Mouse (Mus musculus) forebrain, embryonic 11.5 days (tissue): ENCODE data around the gene Sec11a. TPM values are rescaled to one million over a fixed set of nuclear protein-coding genes. Genes with fewer than 3 reads are reported as not detected.
A peak's percentile ranks its signal among the peaks of the same experiment; 100 is the strongest.

ENCODE experiments used
- ATAC-seq: fragments of 200-750 bp; cut with Nextera tagmentation; replicated peaks from 2 replicates; pipeline ENCODE4 v1.8.0; 2017; ENCODE audit warnings: moderate TSS enrichment; ENCODE audit not compliant: low FRiP score
- DNase-seq: peaks from one replicate; pipeline ENCODE4 v3.0.0-alpha.2; 2017; ENCODE audit warnings: low spot score
- H3K27ac ChIP-seq: fragments of 300-500 bp; sonication (generic); 2 replicates; pipeline ENCODE4 v1.5.1; 2014; ENCODE audit warnings: low read depth, low read length
- H3K27me3 ChIP-seq: fragments of 300-500 bp; sonication (generic); 2 replicates; pipeline ENCODE4 v1.6.1; 2014; ENCODE audit warnings: mild to moderate bottlenecking, low read length, mixed read lengths; ENCODE audit not compliant: control insufficient read depth, insufficient read depth
- H3K36me3 ChIP-seq: fragments of 300-500 bp; sonication (generic); 2 replicates; pipeline ENCODE4 v1.6.1; 2014; ENCODE audit warnings: mild to moderate bottlenecking, low read length, moderate library complexity, mixed read lengths; ENCODE audit not compliant: control insufficient read depth, insufficient read depth
- H3K4me1 ChIP-seq: fragments of 300-500 bp; sonication (generic); replicated peaks from 2 replicates; pipeline ENCODE4 v1.6.1; 2014; ENCODE audit warnings: low read length, mixed read lengths; ENCODE audit not compliant: control insufficient read depth, insufficient read depth
- H3K4me2 ChIP-seq: fragments of 300-500 bp; sonication (generic); 2 replicates; pipeline ENCODE4 v1.6.1; 2014; ENCODE audit warnings: low read depth, mild to moderate bottlenecking, low read length, moderate library complexity, mixed read lengths; ENCODE audit not compliant: severe bottlenecking
- H3K4me3 ChIP-seq: fragments of 300-500 bp; sonication (generic); 2 replicates; pipeline ENCODE4 v1.5.1; 2014; ENCODE audit warnings: low read depth, low read length
- H3K9ac ChIP-seq: fragments of 300-500 bp; sonication (generic); 2 replicates; pipeline ENCODE4 v1.6.1; 2014; ENCODE audit warnings: low read length
- H3K9me3 ChIP-seq: fragments of 300-500 bp; sonication (generic); 2 replicates; pipeline ENCODE4 v1.6.1; 2016; ENCODE audit warnings: low read length, mixed read lengths; ENCODE audit not compliant: control insufficient read depth
- WGBS: fragments of 180-500 bp; shearing (Covaris S2); extraction: QIAGEN DNeasy Blood & Tissue Kit; methylation state at CpG from one replicate; pipeline ENCODE4 v1.1.7; 2014; 5-methylcytosine and 5-hydroxymethylcytosine counted together
- polyA plus RNA-seq: library from polyadenylated mRNA; unstranded; fragments of >200 nt; fragmentation: Nextera tagmentation; extraction: Ambion mirVana; gene quantifications from 2 replicates; pipeline ENCODE4 v1.2.1, GENCODE M21; 2014

The Sec11a gene
- polyA plus RNA-seq, 1 experiment from 2014 or later = 201 TPM

DNA sequence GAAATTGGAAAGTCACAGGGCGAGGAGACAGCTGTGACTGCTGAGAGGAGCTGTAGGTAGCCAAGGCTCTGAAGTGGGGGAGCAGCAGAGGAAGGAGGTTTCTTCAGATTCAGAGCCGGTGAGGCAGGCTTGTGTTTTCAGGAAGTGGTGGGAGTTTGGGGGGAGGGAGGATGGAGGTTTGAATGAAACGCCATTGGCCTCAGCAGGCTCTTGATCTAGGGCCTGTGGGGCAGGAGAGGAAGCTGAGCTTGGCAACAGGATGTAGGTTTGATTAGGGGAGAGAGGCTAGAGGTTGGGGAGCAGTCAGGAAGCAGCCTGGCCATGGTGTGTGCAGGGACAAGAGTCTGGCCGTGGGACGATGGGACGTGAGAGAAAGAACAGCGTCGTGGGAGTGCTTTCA, 82.7 kb downstream of the Sec11a start:
- H3K4me2 ChIP-seq = no peak overlapping the region

DNA sequence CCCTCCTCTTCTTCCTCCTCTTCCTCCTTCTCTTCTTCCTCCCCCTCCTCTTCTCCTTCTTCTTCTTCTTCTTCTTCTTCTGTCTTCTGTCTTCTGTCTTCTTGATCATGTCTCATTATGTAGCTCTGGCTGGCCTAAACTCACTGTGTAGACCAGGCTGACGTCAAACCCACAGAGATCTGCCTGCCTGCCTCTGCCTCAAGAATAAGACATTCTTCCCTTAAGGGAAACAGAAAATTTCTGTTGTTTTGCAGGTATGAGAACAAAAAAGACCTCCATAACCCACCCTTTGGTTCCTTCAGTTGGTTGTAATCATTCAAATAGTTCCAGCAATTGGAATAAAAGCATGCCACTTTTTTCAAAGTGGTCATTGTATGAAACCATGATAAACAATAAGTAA, 83.4 kb downstream of the Sec11a start:
- Histone ChIP-seq H3K4me2 (no peak overlapping the region), H3K4me3 (no peak overlapping the region), H3K36me3 (peaks cover 8% of the 10 kb centered on the region; the same call in 1 of the 2 replicates), H3K27ac (no peak overlapping the region), H3K27me3 (no peaks in the 10 kb centered on the region), H3K9me3 (no peaks in the 10 kb centered on the region), H3K4me1 (peaks cover 3% of the 10 kb centered on the region; the same call in 1 of the 2 replicates), H3K9ac (no peak overlapping the region)
- DNase-seq (no peak), ATAC-seq (no peak)
- 93% methylated on average over 1 of the region's 1 CpGs for WGBS

More for the DNA sequence above, 82.7 kb downstream of the Sec11a start:
- no peak for DNase-seq
- Histone ChIP-seq H3K9me3 (no peaks in the 10 kb centered on the region), H3K27ac (no peak overlapping the region), H3K4me3 (no peak overlapping the region), H3K4me1 (peaks cover 3% of the 10 kb centered on the region; the same call in 1 of the 2 replicates), H3K36me3 (peaks cover 8% of the 10 kb centered on the region; the same call in 1 of the 2 replicates), H3K9ac (no peak overlapping the region), H3K27me3 (no peaks in the 10 kb centered on the region)
- WGBS = 88% methylated on average over 8 of the region's 8 CpGs
- no peak for ATAC-seq

DNA sequence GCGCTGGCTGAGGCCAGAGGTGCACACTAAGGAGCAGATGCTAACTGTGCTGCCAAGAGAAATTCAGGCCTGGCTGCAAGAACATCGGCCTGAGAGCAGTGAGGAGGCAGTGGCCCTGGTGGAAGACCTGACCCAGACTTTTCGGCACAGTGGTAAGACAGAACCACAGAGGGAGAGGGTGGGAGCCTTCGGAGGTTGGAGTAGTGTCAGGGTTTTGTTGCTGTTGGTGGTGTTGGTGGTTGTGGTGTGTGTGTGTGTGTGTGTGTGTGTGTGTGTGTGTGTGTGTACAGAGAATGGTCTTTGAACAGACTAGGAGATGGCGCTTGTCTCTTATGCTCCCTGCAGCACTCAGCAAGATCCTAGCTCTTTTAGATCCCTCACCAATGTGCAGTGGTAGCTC, 84.1 kb downstream of the Sec11a start:
- Histone ChIP-seq H3K4me2 (no peak overlapping the region), H3K4me1 (peaks cover 3% of the 10 kb centered on the region; the same call in 1 of the 2 replicates), H3K27ac (no peak overlapping the region), H3K27me3 (no peaks in the 10 kb centered on the region), H3K36me3 (peaks cover 8% of the 10 kb centered on the region; the same call in 1 of the 2 replicates), H3K9me3 (no peaks in the 10 kb centered on the region), H3K9ac (no peak overlapping the region), H3K4me3 (no peak overlapping the region)
- 81% methylated on average over 5 of the region's 5 CpGs for WGBS
- ATAC-seq (no peak), DNase-seq (no peak)

DNA sequence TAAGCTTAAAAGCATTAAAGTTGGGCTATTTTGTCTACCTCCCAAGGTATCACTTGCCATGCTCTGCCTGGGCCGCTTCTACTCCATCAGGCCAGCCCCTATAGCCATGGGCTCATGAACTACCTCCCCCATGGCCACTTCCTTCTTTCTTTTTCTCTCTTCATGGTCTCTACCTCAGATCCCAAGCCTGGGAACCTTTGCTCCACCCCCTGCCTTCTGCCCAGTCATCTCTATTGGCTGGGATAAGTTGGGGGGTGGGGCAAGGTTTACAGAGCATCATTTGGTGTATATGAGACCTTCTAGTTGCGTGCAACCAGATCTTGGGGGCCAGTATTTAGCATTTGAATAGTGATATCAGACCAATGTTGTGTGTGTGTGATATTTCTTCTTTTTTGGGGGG, 85.1 kb downstream of the Sec11a start:
- Histone ChIP-seq H3K27ac (no peak overlapping the region), H3K9me3 (no peaks in the 10 kb centered on the region), H3K9ac (no peak overlapping the region), H3K27me3 (no peaks in the 10 kb centered on the region), H3K4me2 (no peak overlapping the region; the same call in 1 of the 2 replicates), H3K4me3 (no peak overlapping the region), H3K4me1 (peaks cover 3% of the 10 kb centered on the region; the same call in 1 of the 2 replicates), H3K36me3 (peaks cover 5% of the 10 kb centered on the region; the same call in 1 of the 2 replicates)
- 86% methylated on average over 2 of the region's 2 CpGs for WGBS
- DNase-seq (no peak), ATAC-seq (no peak)

DNA sequence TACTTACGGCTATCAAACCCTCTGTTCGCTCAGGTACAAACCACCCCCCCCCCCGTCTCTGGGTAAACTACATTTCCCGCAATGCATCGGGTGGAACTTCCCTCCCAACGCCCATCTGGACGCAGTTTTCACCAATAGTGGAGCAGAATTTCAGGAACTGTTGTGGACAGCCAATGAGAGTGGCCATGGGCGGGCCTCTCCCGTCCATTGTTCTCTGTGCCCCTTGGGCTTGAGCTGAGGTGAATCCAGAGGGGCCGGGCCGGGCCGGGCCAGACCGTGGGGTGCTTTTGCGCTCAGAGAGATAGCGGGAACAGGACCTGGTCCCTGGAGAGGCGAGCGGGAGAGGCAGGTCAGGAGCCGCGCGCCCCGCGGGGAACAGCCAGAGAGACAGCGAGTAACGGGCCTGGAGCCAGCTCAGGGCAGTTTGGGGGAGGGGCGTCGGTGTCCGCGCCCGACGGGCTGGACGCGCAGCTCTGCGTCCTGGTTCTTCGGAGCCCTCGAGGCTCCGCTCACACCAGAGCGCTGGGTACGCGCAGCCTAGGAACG, 86.8 kb downstream of the Sec11a start, which contains the start of gene Zscan2:
Zscan2 (plus strand) TSS at position 192 of the 546 bp plus-strand sequence.
- WGBS = under 1% methylated on average over 40 of the region's 40 CpGs
- peak within 1 kb of the TSS; percentile 72 for H3K27ac ChIP-seq
- ATAC-seq (peak; percentile 98), DNase-seq (peak; percentile 94)
- peak within 1 kb of the TSS; percentile 80 for H3K4me3 ChIP-seq
- peaks cover 3% of the 10 kb centered on the region; the same call in 1 of the 2 replicates for H3K4me1 ChIP-seq
- no peaks in the 10 kb centered on the region for H3K9me3 ChIP-seq
- peak within 1 kb of the TSS; percentile 94 for H3K9ac ChIP-seq
- H3K27me3 ChIP-seq = no peaks in the 10 kb centered on the region
- H3K36me3 ChIP-seq = peaks cover 4% of the 10 kb centered on the region; the same call in 1 of the 2 replicates
- peak within 1 kb of the TSS; percentile 78 for H3K4me2 ChIP-seq

DNA sequence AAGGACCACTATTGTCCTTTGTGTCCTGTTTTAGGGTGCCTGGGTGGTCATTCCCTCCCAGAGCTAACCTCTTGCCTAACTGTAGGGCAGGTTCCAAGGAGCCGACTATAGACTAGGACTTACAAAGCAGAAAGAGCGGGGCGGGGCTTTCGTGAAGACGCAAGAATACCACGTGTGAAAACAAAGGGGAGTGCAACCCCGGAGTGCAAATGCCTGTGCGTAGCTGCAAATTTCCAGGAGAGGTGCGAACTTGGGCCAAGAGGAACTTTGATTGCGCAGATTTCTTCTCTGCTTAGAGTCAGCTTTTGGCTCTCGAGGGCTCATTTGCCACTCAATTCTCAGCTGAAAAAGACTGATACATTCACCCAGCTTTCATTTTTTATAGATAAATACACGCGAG, 87.4 kb downstream of the Sec11a start:
- peaks cover 3% of the 10 kb centered on the region; the same call in 1 of the 2 replicates for H3K4me1 ChIP-seq
- ATAC-seq = peak; percentile 70
- WGBS = under 1% methylated on average over 13 of the region's 13 CpGs
- peak overlapping the region; percentile 78 for H3K4me2 ChIP-seq
- H3K27me3 ChIP-seq = no peaks in the 10 kb centered on the region
- no peak overlapping the region for H3K27ac ChIP-seq
- no peaks in the 10 kb centered on the region for H3K9me3 ChIP-seq
- peak; percentile 75 for DNase-seq
- H3K36me3 ChIP-seq = no peaks in the 10 kb centered on the region; the same call in 1 of the 2 replicates
- H3K9ac ChIP-seq = peak overlapping the region; percentile 94
- peak overlapping the region; percentile 80 for H3K4me3 ChIP-seq

DNA sequence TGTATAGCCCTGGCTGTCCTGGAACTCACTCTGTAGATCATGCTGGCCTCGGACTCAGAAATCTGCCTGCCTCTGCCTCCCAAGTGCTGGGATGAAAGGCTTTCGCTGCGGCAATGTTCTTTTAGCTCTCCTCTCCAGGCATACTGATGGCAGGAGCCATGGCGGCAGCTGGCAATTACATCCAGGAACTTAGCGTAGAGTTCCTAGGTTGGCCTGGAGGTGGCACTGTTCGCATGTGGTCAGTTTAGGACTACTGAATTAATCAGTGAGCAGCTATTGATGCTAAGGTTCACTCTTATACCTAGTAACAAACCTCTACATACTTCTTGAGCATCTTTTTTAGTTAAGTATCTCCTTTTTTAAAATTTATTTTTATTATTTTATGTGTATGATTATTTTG, 90.4 kb downstream of the Sec11a start:
- Histone ChIP-seq H3K4me2 (no peak overlapping the region), H3K9me3 (no peaks in the 10 kb centered on the region), H3K4me3 (no peak overlapping the region), H3K36me3 (no peaks in the 10 kb centered on the region), H3K27me3 (no peaks in the 10 kb centered on the region), H3K9ac (no peak overlapping the region), H3K27ac (no peak overlapping the region), H3K4me1 (no peaks in the 10 kb centered on the region; the same call in 1 of the 2 replicates)
- no peak for ATAC-seq
- 29% methylated on average over 6 of the region's 6 CpGs for WGBS
- peak; percentile 84 for DNase-seq

DNA sequence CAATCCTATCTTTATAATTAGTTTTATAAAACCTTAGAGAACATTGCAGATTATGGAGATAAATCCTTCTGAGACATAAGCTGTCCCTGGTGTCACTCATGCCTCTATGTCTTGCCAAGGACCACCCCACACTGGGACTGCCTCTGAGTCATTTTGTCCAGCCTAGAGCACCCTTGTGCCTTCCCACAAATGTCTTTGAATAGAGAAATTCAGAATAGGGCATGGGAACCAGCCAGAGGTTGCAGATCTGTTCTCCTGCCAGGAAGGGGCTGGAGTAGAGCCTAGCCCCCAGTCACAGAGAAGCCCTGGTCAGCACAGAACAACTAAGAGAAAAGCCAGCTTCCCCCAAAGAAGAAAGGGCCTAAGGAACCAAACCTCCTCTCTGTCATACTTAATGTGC, 92.3 kb downstream of the Sec11a start:
- Histone ChIP-seq H3K9ac (no peak overlapping the region), H3K9me3 (no peaks in the 10 kb centered on the region), H3K36me3 (no peaks in the 10 kb centered on the region), H3K27me3 (no peaks in the 10 kb centered on the region), H3K4me3 (no peak overlapping the region), H3K4me2 (no peak overlapping the region), H3K27ac (no peak overlapping the region), H3K4me1 (no peaks in the 10 kb centered on the region)
- ATAC-seq (no peak), DNase-seq (no peak)
